Mouse (Mus musculus): ENCODE results near the gene Cgas. TPM values are rescaled to one million over a fixed set of nuclear protein-coding genes. Genes with fewer than 3 reads are reported as not detected.

Cgas gene
- total RNA-seq, 1 experiment = 1.7 TPM

DNA sequence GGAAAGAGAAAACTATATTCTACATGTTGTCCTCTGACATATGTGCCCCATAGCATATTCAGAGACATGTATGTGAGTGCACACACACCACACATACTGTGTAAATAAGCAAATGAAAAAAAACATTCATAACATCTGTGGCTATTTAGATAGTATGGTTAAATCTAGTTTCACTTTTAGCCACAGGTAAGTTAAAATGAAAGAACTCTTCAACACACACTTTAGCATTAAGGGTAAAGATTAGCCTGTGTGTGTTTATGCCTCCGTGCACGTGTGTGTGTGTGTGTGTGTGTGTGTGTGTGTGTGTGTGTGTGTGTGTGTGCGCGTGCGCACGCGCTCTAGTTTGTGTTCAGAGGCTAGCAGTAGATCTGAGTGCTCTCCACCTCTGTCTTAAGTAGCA is 41.4 kb downstream of the Cgas start:
- TF ChIP-seq ZC3H11A (IDR thresholded peaks at IDR 0.05; ENCODE audit: borderline replicate concordance, low read depth, low read length) = no peak
- Histone ChIP-seq H3K27ac (ENCODE audit: insufficient read depth, low read depth, low read length, poor library complexity, severe bottlenecking) (no peak overlapping the region), H3K36me3 (ENCODE audit: control insufficient read depth, insufficient read depth, low read length, poor library complexity, severe bottlenecking) (peaks cover 5% of the 10 kb centered on the region), H3K4me3 (ENCODE audit: insufficient read depth in 1 of 2, low read depth in 1 of 2, low read length in 2 of 2, poor library complexity in 1 of 2, severe bottlenecking in 1 of 2) (no peak overlapping the region), H3K9ac (ENCODE audit: insufficient read depth, low read depth, low read length, poor library complexity, severe bottlenecking) (no peak overlapping the region), H3K9me3 (ENCODE audit: control insufficient read depth, insufficient read depth, low read depth, low read length) (no peaks in the 10 kb centered on the region), H3K4me1 (ENCODE audit: control insufficient read depth in 2 of 2, insufficient read depth in 2 of 2, low read length in 2 of 2, poor library complexity in 1 of 2) (peaks cover 0 to 1% of the 10 kb centered on the region in 2 experiments; a peak in 1 of 4 replicates)
- DNase-seq (ENCODE audit: low read depth, low spot score) = no peak
- in situ Hi-C loops (cut with MboI; ENCODE audit: low sequenced_read_pairs in 2 of 2, unreplicated experiment in 2 of 2) = no loop called here

DNA sequence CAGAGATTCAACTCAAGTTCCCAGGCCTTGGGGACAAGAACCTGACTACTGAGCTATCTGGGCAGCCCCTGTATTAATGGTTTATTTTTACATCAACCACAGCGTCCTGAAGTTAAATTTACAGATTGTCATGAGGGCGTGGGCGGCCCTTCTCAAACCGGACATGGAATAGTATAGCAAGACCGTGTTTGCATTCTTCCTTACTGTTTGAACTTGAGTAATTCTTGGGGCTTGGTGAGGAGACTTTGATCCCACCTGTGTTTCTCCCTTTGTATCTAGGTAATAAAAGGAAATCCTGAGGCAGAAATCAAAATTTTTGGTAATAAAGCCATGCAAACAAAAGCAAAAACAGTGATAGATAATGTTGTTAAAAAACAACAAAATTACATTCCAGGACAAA is 42.5 kb downstream of the Cgas start:
- in situ Hi-C loops (cut with MboI; ENCODE audit: low sequenced_read_pairs in 2 of 2, unreplicated experiment in 2 of 2) = no loop called here
- Histone ChIP-seq H3K4me1 (ENCODE audit: control insufficient read depth in 2 of 2, insufficient read depth in 2 of 2, low read length in 2 of 2, poor library complexity in 1 of 2) (peaks cover 0 to 1% of the 10 kb centered on the region in 2 experiments; a peak in 1 of 4 replicates), H3K9ac (ENCODE audit: insufficient read depth, low read depth, low read length, poor library complexity, severe bottlenecking) (no peak overlapping the region), H3K4me3 (ENCODE audit: insufficient read depth in 1 of 2, low read depth in 1 of 2, low read length in 2 of 2, poor library complexity in 1 of 2, severe bottlenecking in 1 of 2) (no peak overlapping the region), H3K9me3 (ENCODE audit: control insufficient read depth, insufficient read depth, low read depth, low read length) (no peaks in the 10 kb centered on the region), H3K36me3 (ENCODE audit: control insufficient read depth, insufficient read depth, low read length, poor library complexity, severe bottlenecking) (peaks cover 5% of the 10 kb centered on the region), H3K27ac (ENCODE audit: insufficient read depth, low read depth, low read length, poor library complexity, severe bottlenecking) (no peak overlapping the region)
- DNase-seq (ENCODE audit: low read depth, low spot score) = no peak
- no peak for TF ChIP-seq ZNF384 (IDR thresholded peaks at IDR 0.05; ENCODE audit: low read depth, low read length)
- TF ChIP-seq CHD2 (IDR thresholded peaks at IDR 0.05; ENCODE audit: low read depth, low read length) = no peak
- no peak for TF ChIP-seq ZC3H11A (IDR thresholded peaks at IDR 0.05; ENCODE audit: borderline replicate concordance, low read depth, low read length)
- no peak for TF ChIP-seq HCFC1 (IDR thresholded peaks at IDR 0.05; ENCODE audit: borderline replicate concordance, insufficient read depth, low read length)
- TF ChIP-seq MAFK (IDR thresholded peaks at IDR 0.05; ENCODE audit: insufficient read depth, low read depth, low read length) = no peak

- DNase-seq (ENCODE audit: low read depth, low spot score) = no peak
- Histone ChIP-seq H3K9me3 (ENCODE audit: control insufficient read depth, insufficient read depth, low read depth, low read length) (no peaks in the 10 kb centered on the region), H3K9ac (ENCODE audit: insufficient read depth, low read depth, low read length, poor library complexity, severe bottlenecking) (no peak overlapping the region), H3K27ac (ENCODE audit: insufficient read depth, low read depth, low read length, poor library complexity, severe bottlenecking) (no peak overlapping the region), H3K4me1 (ENCODE audit: control insufficient read depth in 2 of 2, insufficient read depth in 2 of 2, low read length in 2 of 2, poor library complexity in 1 of 2) (peaks cover 0 to 1% of the 10 kb centered on the region in 2 experiments; a peak in 1 of 4 replicates), H3K36me3 (ENCODE audit: control insufficient read depth, insufficient read depth, low read length, poor library complexity, severe bottlenecking) (0 out of 2 replicates have a peak, but pooled peaks cover 1% of the 10 kb centered on the region), H3K4me3 (ENCODE audit: insufficient read depth in 1 of 2, low read depth in 1 of 2, low read length in 2 of 2, poor library complexity in 1 of 2, severe bottlenecking in 1 of 2) (peak overlapping the region; percentile 74 to 75)
- in situ Hi-C loops (cut with MboI; ENCODE audit: low sequenced_read_pairs in 2 of 2, unreplicated experiment in 2 of 2) = no loop called here
- TF ChIP-seq CHD2 (IDR thresholded peaks at IDR 0.05; ENCODE audit: low read depth, low read length) (no peak), HCFC1 (IDR thresholded peaks at IDR 0.05; ENCODE audit: borderline replicate concordance, insufficient read depth, low read length) (no peak)
These were observed 46.5 kb downstream of the Cgas start for GRCm38 (mm10) chr9:78396517-78396916.

- Histone ChIP-seq H3K27ac (ENCODE audit: insufficient read depth, low read depth, low read length, poor library complexity, severe bottlenecking) (no peak within 1 kb of the TSS), H3K4me1 (ENCODE audit: control insufficient read depth in 2 of 2, insufficient read depth in 2 of 2, low read length in 2 of 2, poor library complexity in 1 of 2) (peaks cover 0 to 1% of the 10 kb centered on the region in 2 experiments; a peak in 1 of 4 replicates), H3K4me3 (ENCODE audit: insufficient read depth in 1 of 2, low read depth in 1 of 2, low read length in 2 of 2, poor library complexity in 1 of 2, severe bottlenecking in 1 of 2) (peak within 1 kb of the TSS; percentile 74 to 75), H3K9ac (ENCODE audit: insufficient read depth, low read depth, low read length, poor library complexity, severe bottlenecking) (peak within 1 kb of the TSS; percentile 78), H3K36me3 (ENCODE audit: control insufficient read depth, insufficient read depth, low read length, poor library complexity, severe bottlenecking) (0 out of 2 replicates have a peak, but pooled peaks cover 1% of the 10 kb centered on the region), H3K9me3 (ENCODE audit: control insufficient read depth, insufficient read depth, low read depth, low read length) (no peaks in the 10 kb centered on the region)
- no peak for TF ChIP-seq ZNF384 (IDR thresholded peaks at IDR 0.05; ENCODE audit: low read depth, low read length)
- no peak; the same call in 1 of the 2 replicates for TF ChIP-seq HCFC1 (IDR thresholded peaks at IDR 0.05; ENCODE audit: borderline replicate concordance, insufficient read depth, low read length)
- TF ChIP-seq CHD2 (IDR thresholded peaks at IDR 0.05; ENCODE audit: low read depth, low read length) = 0 out of 2 replicates have a peak, but pooled peaks have one; percentile 41
- no peak for TF ChIP-seq ZC3H11A (IDR thresholded peaks at IDR 0.05; ENCODE audit: borderline replicate concordance, low read depth, low read length)
- in situ Hi-C loops (cut with MboI; ENCODE audit: low sequenced_read_pairs in 2 of 2, unreplicated experiment in 2 of 2) = no loop called here
- DNase-seq (ENCODE audit: low read depth, low spot score) = peak; percentile 73
These were observed 47.2 kb downstream of the Cgas start, which contains the start of gene Ddx43 for GRCm38 (mm10) chr9:78395630-78396351. Gene Ddx43, plus strand, starts transcription at chr9:78395777.

DNA sequence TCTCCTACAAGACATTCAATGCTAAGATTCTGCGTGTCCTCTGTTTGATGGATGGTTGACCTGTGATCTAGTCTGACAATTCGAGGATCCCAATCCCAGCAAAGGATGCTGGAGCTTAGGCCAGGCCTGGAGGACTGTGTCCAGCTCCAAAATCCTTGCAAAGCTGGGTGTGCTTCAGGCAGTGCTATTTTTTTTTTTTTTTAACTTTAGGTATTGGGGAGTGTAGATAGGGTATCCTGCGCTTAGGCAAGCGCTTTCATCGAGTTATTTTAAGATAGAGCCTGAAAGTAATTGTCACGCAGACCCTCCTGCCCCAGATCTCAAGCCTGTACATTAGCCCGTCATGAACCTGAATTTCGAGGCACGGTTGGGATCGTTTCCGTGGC is 47.8 kb downstream of the Cgas start:
- Histone ChIP-seq H3K9ac (ENCODE audit: insufficient read depth, low read depth, low read length, poor library complexity, severe bottlenecking) (no peak overlapping the region), H3K4me3 (ENCODE audit: insufficient read depth in 1 of 2, low read depth in 1 of 2, low read length in 2 of 2, poor library complexity in 1 of 2, severe bottlenecking in 1 of 2) (peak overlapping the region in 1 of 2 experiments; percentile 20; a peak in 2 of 4 replicates), H3K9me3 (ENCODE audit: control insufficient read depth, insufficient read depth, low read depth, low read length) (no peaks in the 10 kb centered on the region), H3K36me3 (ENCODE audit: control insufficient read depth, insufficient read depth, low read length, poor library complexity, severe bottlenecking) (0 out of 2 replicates have a peak, but pooled peaks cover 1% of the 10 kb centered on the region), H3K4me1 (ENCODE audit: control insufficient read depth in 2 of 2, insufficient read depth in 2 of 2, low read length in 2 of 2, poor library complexity in 1 of 2) (peaks cover 0 to 1% of the 10 kb centered on the region in 2 experiments; a peak in 1 of 4 replicates), H3K27ac (ENCODE audit: insufficient read depth, low read depth, low read length, poor library complexity, severe bottlenecking) (no peak overlapping the region)
- no peak for DNase-seq (ENCODE audit: low read depth, low spot score)
- TF ChIP-seq ZNF384 (IDR thresholded peaks at IDR 0.05; ENCODE audit: low read depth, low read length) (no peak), HCFC1 (IDR thresholded peaks at IDR 0.05; ENCODE audit: borderline replicate concordance, insufficient read depth, low read length) (no peak), CHD2 (IDR thresholded peaks at IDR 0.05; ENCODE audit: low read depth, low read length) (no peak), MAFK (IDR thresholded peaks at IDR 0.05; ENCODE audit: insufficient read depth, low read depth, low read length) (no peak), ZC3H11A (IDR thresholded peaks at IDR 0.05; ENCODE audit: borderline replicate concordance, low read depth, low read length) (no peak)
- in situ Hi-C loops (cut with MboI; ENCODE audit: low sequenced_read_pairs in 2 of 2, unreplicated experiment in 2 of 2) = no loop called here

All from ES-E14 (cell line).